Mouse (Mus musculus) megakaryocyte, embryonic 14.5 days (primary cell): ENCODE data around the gene Dguok.

Source experiments
- FLI1 ChIP-seq: IDR thresholded peaks from 2 replicates; pipeline ENCODE4 v1.6.1; 2012; ENCODE audit warnings: low read length, inconsistent platforms, mixed read lengths
- GATA1 ChIP-seq: IDR thresholded peaks from 3 replicates; pipeline ENCODE4 v1.6.1; 2012; ENCODE audit warnings: mixed read lengths, low read length, inconsistent platforms, borderline replicate concordance

DNA sequence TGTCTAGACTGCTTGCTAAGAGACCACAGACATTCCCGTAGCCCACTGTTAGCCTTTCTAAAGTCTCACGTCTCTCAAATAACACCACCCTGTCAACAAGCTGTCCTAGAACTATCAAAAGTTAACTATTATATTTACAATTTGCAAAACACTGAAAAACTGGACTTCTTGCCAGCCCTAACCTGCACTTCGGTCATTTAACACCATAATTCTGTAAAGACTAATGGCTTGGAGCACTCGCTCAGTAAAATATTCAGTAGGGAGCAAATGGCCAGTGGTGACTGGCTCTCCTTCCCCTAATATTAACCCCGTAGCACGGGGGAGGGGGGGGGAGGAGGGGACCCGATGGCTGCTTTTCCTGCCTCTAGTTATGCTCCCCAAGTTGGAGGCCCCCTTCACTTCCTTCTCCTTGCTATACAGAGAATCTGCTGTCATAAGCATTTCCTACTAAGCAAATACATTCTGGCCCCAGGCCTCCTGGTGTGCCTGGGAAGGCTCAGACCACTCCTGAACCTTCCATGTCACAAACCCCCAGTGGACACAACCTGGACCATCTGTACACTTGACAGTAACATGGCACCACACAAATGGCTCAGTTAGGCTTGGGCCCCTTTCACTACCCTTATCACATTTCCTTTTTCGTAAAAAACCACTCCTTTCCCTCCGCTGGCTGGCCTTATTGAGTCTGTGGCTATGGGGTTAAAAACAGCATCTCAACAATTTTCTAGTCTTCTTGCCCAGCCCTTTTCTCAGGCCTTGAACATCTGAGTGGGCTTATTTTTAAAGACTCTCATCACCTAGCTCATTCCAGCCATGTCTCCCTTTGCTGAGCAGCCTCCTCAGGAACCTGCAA lies 56.1 kb downstream of the Dguok start:
- TF ChIP-seq FLI1: no peak
- TF ChIP-seq GATA1: no peak
